Mouse (Mus musculus): ENCODE measurements around the gene Ano4. TPM values are rescaled to one million over a fixed set of nuclear protein-coding genes. Genes with fewer than 3 reads are reported as not detected.

Gene Ano4
- polyA plus RNA-seq (2012), result not detected in 2 replicates

DNA sequence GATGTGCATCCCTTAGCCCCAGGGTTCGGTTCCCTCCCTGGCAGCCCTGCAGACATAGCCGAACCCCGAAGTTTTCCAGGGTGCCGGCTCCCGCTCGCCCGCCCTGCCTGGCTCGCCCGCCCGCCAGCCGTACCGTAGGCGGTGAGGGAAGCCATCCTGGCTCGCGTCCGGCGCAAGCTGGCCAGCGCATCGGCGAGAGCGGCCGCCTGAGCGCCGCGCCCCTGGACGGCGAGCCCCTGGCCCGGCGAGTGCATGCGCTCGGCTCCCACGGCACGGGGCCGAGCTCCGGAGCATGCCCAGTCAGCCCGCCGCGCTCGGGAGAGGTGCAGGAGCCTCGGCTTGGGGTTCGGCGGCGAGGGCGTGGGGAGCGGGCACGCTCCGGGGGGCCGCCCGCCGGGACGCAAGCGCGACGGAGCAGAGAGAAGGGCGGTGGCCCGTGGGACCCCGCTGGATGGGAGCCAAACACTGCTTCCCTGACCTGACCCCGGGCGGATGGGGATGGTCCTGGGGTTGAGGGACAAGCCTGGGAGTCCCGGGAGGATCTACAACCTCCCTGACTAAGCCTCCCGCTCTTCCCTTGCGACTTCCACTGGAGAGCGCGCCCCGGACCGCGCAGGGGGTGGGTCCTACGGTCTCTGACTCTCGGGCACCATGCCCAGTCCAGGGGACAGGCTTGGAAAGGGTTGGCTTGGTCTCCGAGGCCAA lies at the start of gene Ano4:
Gene Ano4 (minus strand): TSS at position 272 of the 705 bp plus-strand sequence.
- TF ChIP-seq GATA1 (IDR thresholded peaks at IDR 0.05; ENCODE audit: low read length), result no peak

- TF ChIP-seq GATA1 (IDR thresholded peaks at IDR 0.05; ENCODE audit: low read length), result no peak
These were observed 48.1 kb upstream of the Ano4 start for GRCm38 (mm10) chr10:89392687-89393086.

DNA sequence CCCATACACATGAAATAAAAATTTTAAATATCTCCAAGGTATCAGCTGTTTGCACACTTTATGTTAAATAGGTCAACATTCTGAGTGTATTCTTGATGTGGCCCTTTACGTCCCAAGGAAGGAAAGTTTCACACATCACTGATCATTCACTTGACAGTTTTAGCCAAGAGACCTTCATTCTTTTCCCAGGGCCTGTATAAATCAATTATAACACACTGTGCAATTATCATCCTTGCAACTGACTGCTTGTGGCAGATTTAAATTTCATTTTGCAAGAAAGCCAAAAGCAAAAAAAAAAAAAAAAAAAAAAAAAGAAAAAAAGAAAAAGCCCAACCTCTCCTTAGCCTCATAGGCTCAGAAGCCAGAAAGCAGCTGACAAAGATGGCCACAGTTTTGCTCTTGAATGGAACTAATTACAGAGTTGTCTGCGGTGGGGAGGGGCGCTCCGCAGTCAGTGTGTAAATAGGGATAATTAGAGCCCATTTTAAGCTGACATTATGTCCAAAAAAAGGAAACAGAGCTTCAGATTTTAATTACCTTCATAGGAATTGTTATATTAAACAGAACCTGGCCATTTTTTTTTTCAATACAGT lies 47.1 kb upstream of the Ano4 start:
- TF ChIP-seq GATA1 (IDR thresholded peaks at IDR 0.05; ENCODE audit: low read length), result no peak

- no peak for TF ChIP-seq GATA1 (IDR thresholded peaks at IDR 0.05; ENCODE audit: low read length)
These were observed 41.9 kb upstream of the Ano4 start for GRCm38 (mm10) chr10:89386461-89386860.

GRCm38 (mm10) chr10:89383462-89383861 lies 38.9 kb upstream of the Ano4 start:
- TF ChIP-seq GATA1 (IDR thresholded peaks at IDR 0.05; ENCODE audit: low read length), result no peak

DNA sequence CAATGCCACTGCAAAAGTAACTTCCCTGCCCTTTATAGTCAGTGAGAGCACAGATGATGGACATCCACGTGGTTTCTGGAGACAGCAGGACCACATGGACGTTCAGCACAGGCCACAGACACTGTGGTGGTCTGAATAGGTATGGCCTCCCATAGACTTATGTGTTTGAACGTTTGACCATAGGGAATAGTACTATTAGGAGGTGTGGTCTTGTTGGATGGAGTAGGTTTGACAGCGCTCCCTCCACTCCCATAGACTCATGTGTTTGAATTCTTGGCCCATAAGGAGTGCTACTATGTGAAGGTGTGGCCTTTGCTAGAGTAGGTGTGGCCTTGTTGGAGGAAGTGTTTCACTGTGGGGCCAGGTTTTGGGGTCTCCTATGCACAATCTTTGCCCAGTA lies 33.2 kb upstream of the Ano4 start:
- no peak for TF ChIP-seq GATA1 (IDR thresholded peaks at IDR 0.05; ENCODE audit: low read length)

- no peak for TF ChIP-seq GATA1 (IDR thresholded peaks at IDR 0.05; ENCODE audit: low read length)
These were observed 25.5 kb upstream of the Ano4 start for GRCm38 (mm10) chr10:89370051-89370450.

GRCm38 (mm10) chr10:89358933-89359332 lies 14.4 kb upstream of the Ano4 start:
- no peak for TF ChIP-seq GATA1 (IDR thresholded peaks at IDR 0.05; ENCODE audit: low read length)

DNA sequence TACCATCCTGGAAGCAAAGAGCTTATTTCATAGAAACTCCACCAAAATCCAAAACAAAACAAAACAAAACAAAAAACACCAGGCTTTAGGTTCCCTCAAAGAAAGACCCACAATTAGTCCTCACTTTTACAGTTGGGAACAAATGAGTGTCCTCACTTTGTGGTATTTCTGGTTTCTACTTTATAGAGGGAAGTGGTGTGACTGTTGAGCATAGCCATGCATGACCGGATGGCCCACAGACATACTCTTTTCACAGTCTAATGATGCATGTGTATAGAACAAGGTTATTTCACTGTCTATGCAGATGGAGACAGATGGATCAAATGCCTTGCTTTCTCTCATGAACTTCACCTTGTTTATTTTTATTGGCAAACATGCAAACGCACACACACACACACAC lies 10.1 kb upstream of the Ano4 start:
- no peak for TF ChIP-seq GATA1 (IDR thresholded peaks at IDR 0.05; ENCODE audit: low read length)

- TF ChIP-seq GATA1 (IDR thresholded peaks at IDR 0.05; ENCODE audit: low read length), result no peak
These were observed 6.9 kb upstream of the Ano4 start for GRCm38 (mm10) chr10:89351416-89351815.

DNA sequence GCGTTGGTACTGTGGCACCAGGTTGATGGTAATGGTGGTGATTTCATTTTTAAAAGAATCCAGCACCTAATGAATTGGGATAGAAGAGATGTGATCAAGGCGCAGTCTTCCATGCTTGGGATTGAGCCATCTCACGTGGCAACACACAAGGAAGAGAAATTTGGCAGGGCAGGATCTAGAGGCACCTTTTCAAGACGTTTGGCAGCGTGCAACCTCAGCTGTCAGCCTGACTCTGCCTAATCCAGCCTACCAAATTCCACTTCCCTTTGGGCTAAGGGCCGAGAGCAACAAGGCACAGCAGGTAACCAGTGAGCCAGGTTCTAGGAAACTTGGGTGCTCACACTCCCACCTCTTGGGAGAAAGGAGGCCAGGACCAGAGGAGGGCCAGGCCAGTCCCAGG lies 1.0 kb upstream of the Ano4 start:
- TF ChIP-seq GATA1 (IDR thresholded peaks at IDR 0.05; ENCODE audit: low read length), result no peak

DNA sequence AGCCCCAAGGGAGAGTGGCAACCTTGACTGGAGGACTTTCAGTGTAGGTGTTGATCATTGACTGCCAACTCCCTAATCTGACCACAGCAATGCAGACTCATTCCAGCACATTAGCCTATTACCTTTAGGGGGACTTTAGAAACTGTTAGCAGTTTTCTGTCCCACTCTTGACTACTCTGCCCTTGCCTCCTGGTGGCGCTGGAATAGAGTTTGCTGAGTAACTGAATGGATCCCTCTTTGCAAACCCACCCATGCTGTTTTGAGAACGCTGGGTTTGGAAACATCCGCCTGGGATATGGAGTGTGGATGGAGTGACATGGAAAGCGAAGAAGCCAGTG lies 603 bp upstream of the Ano4 start:
- TF ChIP-seq GATA1 (IDR thresholded peaks at IDR 0.05; ENCODE audit: low read length), result no peak

DNA sequence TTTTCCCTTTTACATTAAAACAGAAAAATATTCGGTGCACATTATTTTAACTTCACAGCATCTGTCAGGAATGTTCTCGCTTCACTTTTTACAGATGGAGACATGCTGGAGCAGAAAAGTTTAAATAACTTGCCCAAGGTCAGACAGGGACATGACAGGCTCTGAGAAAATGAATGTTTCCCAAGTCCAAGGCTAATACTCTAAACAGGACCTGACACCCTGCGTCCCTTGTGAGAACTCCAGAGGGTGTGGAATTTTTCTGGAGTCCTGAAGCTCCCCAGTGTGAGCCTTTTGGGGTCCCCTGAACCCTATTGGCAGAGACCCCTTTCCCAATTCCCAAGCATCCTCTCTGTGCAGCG lies 451 bp downstream of the Ano4 start:
- no peak for TF ChIP-seq GATA1 (IDR thresholded peaks at IDR 0.05; ENCODE audit: low read length)

GRCm38 (mm10) chr10:89343716-89344115 lies 846 bp downstream of the Ano4 start:
- TF ChIP-seq GATA1 (IDR thresholded peaks at IDR 0.05; ENCODE audit: low read length), result no peak

GRCm38 (mm10) chr10:89330261-89330660 lies 14.3 kb downstream of the Ano4 start:
- TF ChIP-seq GATA1 (IDR thresholded peaks at IDR 0.05; ENCODE audit: low read length), result no peak

GRCm38 (mm10) chr10:89329806-89330205 lies 14.8 kb downstream of the Ano4 start:
- TF ChIP-seq GATA1 (IDR thresholded peaks at IDR 0.05; ENCODE audit: low read length), result no peak

DNA sequence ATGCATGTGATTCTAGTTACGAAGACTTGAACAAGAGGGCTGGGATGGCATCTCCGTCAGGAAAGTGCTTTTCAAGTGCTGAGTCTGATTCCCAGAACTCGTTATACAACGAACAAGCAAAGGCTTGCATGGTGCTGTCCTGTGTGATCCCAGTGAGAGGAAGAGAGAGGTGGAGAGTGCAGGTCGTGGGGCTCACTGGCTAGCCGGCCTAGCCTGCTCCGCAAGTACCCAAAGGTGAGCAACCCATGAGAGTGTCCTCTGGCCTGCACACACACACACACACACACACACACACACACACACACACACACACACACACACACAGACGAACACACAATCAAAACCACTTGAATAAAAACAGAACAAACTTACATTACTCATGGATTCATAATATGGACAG lies 15.7 kb downstream of the Ano4 start:
- TF ChIP-seq GATA1 (IDR thresholded peaks at IDR 0.05; ENCODE audit: low read length), result no peak

Data from G1E-ER4 (cell line).